Mouse (Mus musculus) ES-E14 (cell line): Measurements from ENCODE around the gene Supv3l1. TPM values are rescaled to one million over a fixed set of nuclear protein-coding genes. Genes with fewer than 3 reads are reported as not detected.

Experiments used
- DNase-seq: peaks from one replicate; pipeline ENCODE4 v3.0.0-alpha.2; 2013; ENCODE audit warnings: low read depth, low spot score
- H3K27ac ChIP-seq: 2 replicates; pipeline ENCODE4 v1.5.1; 2012; ENCODE audit warnings: low read depth, mild to moderate bottlenecking, low read length, moderate library complexity, mixed read lengths; ENCODE audit not compliant: poor library complexity, insufficient read depth, severe bottlenecking
- H3K36me3 ChIP-seq: 2 replicates; pipeline ENCODE4 v1.6.1; 2012; ENCODE audit warnings: mild to moderate bottlenecking, low read length, moderate library complexity, mixed read lengths; ENCODE audit not compliant: control insufficient read depth, poor library complexity, insufficient read depth, severe bottlenecking
- H3K4me1 ChIP-seq, 2 experiments: fragments of 150-350 bp in 1 of 2; sonication (generic) in 1 of 2; 2 replicates each; pipeline ENCODE4 v1.6.1; 2012; ENCODE audit warnings: low read length in 2 of 2, mild to moderate bottlenecking in 1 of 2, mixed read lengths in 1 of 2; ENCODE audit not compliant: control insufficient read depth in 2 of 2, insufficient read depth in 2 of 2, poor library complexity in 1 of 2
- H3K4me3 ChIP-seq, 2 experiments: fragments of 150-350 bp in 1 of 2; sonication (generic) in 1 of 2; 2 replicates each; pipeline ENCODE4 v1.5.1; 2012; ENCODE audit warnings: low read length in 2 of 2, low read depth in 1 of 2, mild to moderate bottlenecking in 1 of 2, mixed read lengths in 1 of 2; ENCODE audit not compliant: insufficient read depth in 1 of 2, poor library complexity in 1 of 2, severe bottlenecking in 1 of 2
- H3K9ac ChIP-seq: 2 replicates; pipeline ENCODE4 v1.6.1; 2012; ENCODE audit warnings: low read depth, mild to moderate bottlenecking, low read length, mixed read lengths; ENCODE audit not compliant: poor library complexity, insufficient read depth, severe bottlenecking
- H3K9me3 ChIP-seq: fragments of 150-350 bp; sonication (generic); 2 replicates; pipeline ENCODE4 v1.6.1; 2012; ENCODE audit warnings: low read depth, mild to moderate bottlenecking, low read length; ENCODE audit not compliant: control insufficient read depth, insufficient read depth
- CHD2 ChIP-seq: IDR thresholded peaks from 2 replicates; pipeline ENCODE4 v1.6.1; 2014; ENCODE audit warnings: mild to moderate bottlenecking, low read depth, low read length, inconsistent platforms
- HCFC1 ChIP-seq: IDR thresholded peaks from 2 replicates; pipeline ENCODE4 v1.6.1; 2012; ENCODE audit warnings: low read length, inconsistent platforms, borderline replicate concordance; ENCODE audit not compliant: insufficient read depth
- MAFK ChIP-seq: IDR thresholded peaks from 2 replicates; pipeline ENCODE4 v1.6.1; 2014; ENCODE audit warnings: mild to moderate bottlenecking, low read depth, low read length, inconsistent platforms; ENCODE audit not compliant: insufficient read depth
- ZC3H11A ChIP-seq: IDR thresholded peaks from 2 replicates; pipeline ENCODE4 v1.6.1; 2012; ENCODE audit warnings: low read depth, mild to moderate bottlenecking, inconsistent platforms, low read length, borderline replicate concordance
- ZNF384 ChIP-seq: IDR thresholded peaks from 2 replicates; pipeline ENCODE4 v1.6.1; 2012; ENCODE audit warnings: low read depth, low read length, inconsistent platforms
- in situ Hi-C, 2 experiments: fragments of 600-800 bp; cut with MboI; formaldehyde crosslinking; loops; one replicate each; pipeline ENCODE4 v1.15.1; 2025; ENCODE audit warnings: low sequenced_read_pairs in 2 of 2, inconsistent platforms in 1 of 2; ENCODE audit not compliant: unreplicated experiment in 2 of 2
- total RNA-seq: library from RNA; depleted of rRNA; stranded (reverse); fragments of 300-350 nt; gene quantifications from 2 replicates; pipeline ENCODE4 v1.2.3, GENCODE M21; 2012; rRNA removed

The Supv3l1 gene
- total RNA-seq, 1 experiment: 50.0 TPM

GRCm38 (mm10) chr10:62401641-62402111 lies 47.9 kb downstream of the Supv3l1 start:
- TF ChIP-seq HCFC1 (no peak), ZNF384 (no peak), ZC3H11A (no peak), MAFK (no peak), CHD2 (no peak)
- in situ Hi-C loops: no loop called here
- no peak overlapping the region for H3K9ac ChIP-seq
- no peaks in the 10 kb centered on the region; a peak in 1 of 4 replicates for H3K4me1 ChIP-seq
- no peaks in the 10 kb centered on the region for H3K9me3 ChIP-seq
- H3K27ac ChIP-seq: no peak overlapping the region
- DNase-seq: no peak
- H3K4me3 ChIP-seq: no peak overlapping the region
- H3K36me3 ChIP-seq: no peaks in the 10 kb centered on the region

- Histone ChIP-seq H3K9ac (no peak overlapping the region), H3K4me3 (no peak overlapping the region), H3K36me3 (no peaks in the 10 kb centered on the region), H3K4me1 (peaks cover 0 to 5% of the 10 kb centered on the region in 2 experiments; a peak in 1 of 4 replicates), H3K27ac (no peak overlapping the region), H3K9me3 (no peaks in the 10 kb centered on the region)
- TF ChIP-seq ZNF384 (no peak), MAFK (no peak), CHD2 (no peak), HCFC1 (no peak), ZC3H11A (no peak)
- no peak for DNase-seq
- in situ Hi-C loops: no loop called here
Measured at GRCm38 (mm10) chr10:62383011-62383410, 66.5 kb downstream of the Supv3l1 start.

- in situ Hi-C loops: no loop called here
Measured at GRCm38 (mm10) chr10:62380936-62381335, 68.6 kb downstream of the Supv3l1 start.

GRCm38 (mm10) chr10:62379808-62380207 lies 69.7 kb downstream of the Supv3l1 start, which contains the start of gene Hk1:
Hk1 (minus strand) TSS chr10:62379908.
- no peak for DNase-seq
- TF ChIP-seq ZC3H11A (no peak), HCFC1 (no peak), ZNF384 (no peak), CHD2 (no peak), MAFK (no peak)
- Histone ChIP-seq H3K9me3 (no peaks in the 10 kb centered on the region), H3K4me3 (no peak within 1 kb of the TSS), H3K36me3 (no peaks in the 10 kb centered on the region), H3K9ac (no peak within 1 kb of the TSS), H3K27ac (no peak within 1 kb of the TSS), H3K4me1 (no peaks in the 10 kb centered on the region)
- in situ Hi-C loops: no loop called here

More at GRCm38 (mm10) chr10:62380936-62381335, 68.6 kb downstream of the Supv3l1 start:
- TF ChIP-seq ZC3H11A: no peak
- TF ChIP-seq ZNF384: no peak
- TF ChIP-seq MAFK: no peak
- TF ChIP-seq CHD2: no peak
- TF ChIP-seq HCFC1: no peak
- no peak for DNase-seq
- no peak overlapping the region for H3K27ac ChIP-seq
- no peak overlapping the region for H3K4me3 ChIP-seq
- H3K9me3 ChIP-seq: no peaks in the 10 kb centered on the region
- H3K9ac ChIP-seq: no peak overlapping the region
- no peaks in the 10 kb centered on the region for H3K36me3 ChIP-seq
- H3K4me1 ChIP-seq: peaks cover 0 to 4% of the 10 kb centered on the region in 2 experiments; a peak in 1 of 4 replicates

Other genes with a start within 250 kb of the Supv3l1 start
- 10.1 and 26.3 TPM in 2 replicates for gene Tspan15, start 218.5 kb downstream of the Supv3l1 start, total RNA-seq
- gene Tacr2, start 197.3 kb downstream of the Supv3l1 start, total RNA-seq: 0.18 and 0.26 TPM in 2 replicates
- gene Hk1, start 69.8 kb downstream of the Supv3l1 start, total RNA-seq: 18.8 and 22.6 TPM in 2 replicates
- 0.63 and 3.3 TPM in 2 replicates for gene Hkdc1, start 27.2 kb downstream of the Supv3l1 start, total RNA-seq
- gene 4930507D05Rik, start 249 bp downstream of the Supv3l1 start, total RNA-seq: 1.4 and 1.5 TPM in 2 replicates
- gene Vps26a, start 37.1 kb upstream of the Supv3l1 start, total RNA-seq: 21.7 and 32.1 TPM in 2 replicates
- 5.4 and 33.6 TPM in 2 replicates for gene Srgn, start 77.7 kb upstream of the Supv3l1 start, total RNA-seq
- gene Kif1bp, start 128.7 kb upstream of the Supv3l1 start, total RNA-seq: 12.7 and 17.3 TPM in 2 replicates
- gene Ddx21, start 152.5 kb upstream of the Supv3l1 start, total RNA-seq: 164 and 185 TPM in 2 replicates
- gene Ddx50, start 201.5 kb upstream of the Supv3l1 start, total RNA-seq: 43.9 and 61.8 TPM in 2 replicates